Mouse (Mus musculus): ENCODE results near the gene Senp3. TPM values are rescaled to one million over a fixed set of nuclear protein-coding genes. Genes with fewer than 3 reads are reported as not detected.

Gene Senp3
- polyA plus RNA-seq, 1 experiment from 2014 or later = 105 TPM

DNA sequence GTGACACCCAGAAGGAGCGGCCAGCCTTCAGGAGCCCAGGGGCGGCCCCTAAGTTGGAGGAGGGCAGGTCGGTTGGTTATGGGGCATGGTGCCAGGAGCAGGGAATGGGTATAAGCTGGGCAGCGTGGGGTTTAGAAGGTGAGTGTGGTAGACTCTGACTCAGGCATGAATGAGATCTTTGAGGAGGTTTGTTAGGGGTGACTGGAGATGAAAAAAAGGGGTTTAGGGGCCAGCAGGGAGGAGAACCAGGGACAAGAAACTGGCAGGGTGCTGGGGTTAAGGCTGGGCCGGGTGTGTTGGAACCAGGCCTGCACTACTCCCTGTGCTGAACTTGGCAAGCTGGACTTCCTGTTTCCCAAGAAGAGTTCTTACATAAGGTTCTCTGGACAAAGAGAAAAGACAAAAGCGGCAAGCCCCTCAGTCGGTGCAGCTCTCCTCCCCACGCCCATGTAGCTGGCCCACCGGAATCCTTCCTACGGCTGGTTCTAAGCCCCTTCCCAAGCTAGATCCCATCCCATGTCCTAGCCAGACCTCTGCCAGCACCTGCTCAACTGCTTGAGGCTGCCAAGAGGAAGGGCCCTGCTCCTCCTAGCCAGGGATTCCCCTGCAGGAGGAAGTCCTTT lies 3.8 kb upstream of the Senp3 start, which contains the start of gene Tnfsf13:
Tnfsf13 (minus strand) TSS at position 259 of the 623 bp plus-strand sequence.
- Histone ChIP-seq H3K27ac (replicated peaks) (peak within 1 kb of the TSS; percentile 74), H3K4me1 (replicated peaks) (peaks cover 33% of the 10 kb centered on the region), H3K9me3 (no peaks in the 10 kb centered on the region), H3K4me2 (no peak within 1 kb of the TSS), H3K9ac (peak within 1 kb of the TSS; percentile 36), H3K27me3 (no peaks in the 10 kb centered on the region), H3K36me3 (no peaks in the 10 kb centered on the region), H3K4me3 (no peak within 1 kb of the TSS)
- no peak for ATAC-seq (ENCODE audit: low read depth)
- WGBS = 63% methylated on average over 10 of the region's 10 CpGs

- H3K36me3 ChIP-seq = peaks cover 4% of the 10 kb centered on the region
- no peaks in the 10 kb centered on the region for H3K27me3 ChIP-seq
- H3K9me3 ChIP-seq = no peaks in the 10 kb centered on the region
- H3K4me1 ChIP-seq (replicated peaks) = peaks cover 40% of the 10 kb centered on the region
- H3K9ac ChIP-seq = peak overlapping the region; percentile 36
- WGBS = 85% methylated on average over 6 of the region's 6 CpGs
- no peak overlapping the region for H3K4me2 ChIP-seq
- H3K4me3 ChIP-seq = no peak overlapping the region
- ATAC-seq (ENCODE audit: low read depth) = no peak
- 0 out of 2 replicates have a peak overlapping the region, but pooled peaks have one; percentile 9 for H3K27ac ChIP-seq (replicated peaks)
These were observed 3.1 kb upstream of the Senp3 start for GRCm38 (mm10) chr11:69684936-69685335.

- Histone ChIP-seq H3K4me2 (no peak overlapping the region), H3K36me3 (peaks cover 9% of the 10 kb centered on the region), H3K27me3 (no peaks in the 10 kb centered on the region), H3K9me3 (no peaks in the 10 kb centered on the region), H3K4me3 (no peak overlapping the region), H3K27ac (replicated peaks) (no peak overlapping the region), H3K9ac (no peak overlapping the region), H3K4me1 (replicated peaks) (peaks cover 46% of the 10 kb centered on the region)
- no peak for ATAC-seq (ENCODE audit: low read depth)
- WGBS = 83% methylated on average over 12 of the region's 12 CpGs
These were observed 2.4 kb upstream of the Senp3 start for GRCm38 (mm10) chr11:69684128-69684745.

DNA sequence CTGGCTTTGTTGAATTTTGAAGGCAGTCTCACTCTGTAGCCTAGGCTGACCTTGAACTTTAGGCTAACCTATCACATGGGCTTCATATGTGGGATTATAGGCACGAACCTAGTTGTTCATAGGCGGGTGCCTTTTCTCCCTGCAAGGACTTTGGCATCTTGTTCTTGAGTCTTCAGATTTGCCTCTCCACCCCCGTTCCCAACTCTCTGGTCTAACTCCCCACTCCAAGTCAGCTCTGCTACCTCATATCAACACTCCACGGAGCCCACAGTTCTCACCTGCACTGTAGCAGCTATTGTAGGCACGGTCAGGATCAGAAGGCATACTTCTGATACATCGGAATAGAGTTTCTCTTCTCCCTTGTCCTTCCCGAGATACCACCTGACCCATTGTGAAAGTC lies 1.7 kb upstream of the Senp3 start:
- Histone ChIP-seq H3K9ac (peak overlapping the region; percentile 84; the same call in 1 of the 2 replicates), H3K4me1 (replicated peaks) (peaks cover 52% of the 10 kb centered on the region), H3K4me2 (no peak overlapping the region), H3K27me3 (no peaks in the 10 kb centered on the region), H3K4me3 (no peak overlapping the region), H3K9me3 (no peaks in the 10 kb centered on the region), H3K27ac (replicated peaks) (peak overlapping the region; percentile 75; the same call in 1 of the 2 replicates), H3K36me3 (peaks cover 15% of the 10 kb centered on the region)
- no peak for ATAC-seq (ENCODE audit: low read depth)
- 82% methylated on average over 7 of the region's 7 CpGs for whole genome bisulfite sequencing

DNA sequence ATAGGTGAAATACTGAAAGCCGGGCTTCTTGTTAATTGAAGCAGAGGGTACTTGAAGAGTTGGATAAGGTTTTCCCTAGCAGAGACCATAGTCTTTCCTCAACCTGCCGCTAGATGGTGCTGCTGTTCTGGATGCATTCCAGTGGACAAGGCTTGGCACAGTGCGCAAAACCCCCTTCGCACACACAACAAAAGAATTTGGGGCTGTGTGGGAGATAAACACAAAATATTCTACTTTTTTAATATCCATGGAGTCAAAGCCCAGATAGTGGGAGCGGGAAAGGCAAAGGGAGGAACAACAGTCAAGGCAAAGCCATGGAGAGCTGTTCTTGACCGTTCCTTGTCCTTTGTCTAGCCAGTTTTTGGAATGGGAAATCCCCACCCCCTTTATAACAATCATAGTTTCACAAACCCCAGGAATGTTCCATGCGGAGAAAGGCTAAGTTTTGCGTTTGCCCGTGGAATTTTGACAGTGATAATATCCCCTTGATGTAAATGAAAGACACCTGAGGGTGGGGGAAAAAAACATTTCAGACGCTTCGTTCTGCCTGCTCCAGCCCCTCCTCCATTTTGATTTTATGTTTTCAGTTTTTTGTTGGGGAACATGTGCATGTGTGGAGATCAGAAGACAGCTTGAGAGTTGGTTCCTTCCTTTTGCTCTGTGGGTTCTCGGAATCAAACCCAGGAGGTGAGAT lies 1.1 kb upstream of the Senp3 start:
- 25% methylated on average over 12 of the region's 12 CpGs for WGBS
- Histone ChIP-seq H3K27me3 (no peaks in the 10 kb centered on the region), H3K4me2 (peak overlapping the region; percentile 99), H3K4me1 (replicated peaks) (peaks cover 55% of the 10 kb centered on the region), H3K9me3 (no peaks in the 10 kb centered on the region), H3K4me3 (peak overlapping the region; percentile 5; the same call in 1 of the 2 replicates), H3K27ac (replicated peaks) (peak overlapping the region; percentile 92), H3K36me3 (peaks cover 21% of the 10 kb centered on the region), H3K9ac (peak overlapping the region; percentile 84)
- no peak; the same call in 1 of the 2 replicates for ATAC-seq (ENCODE audit: low read depth)

DNA sequence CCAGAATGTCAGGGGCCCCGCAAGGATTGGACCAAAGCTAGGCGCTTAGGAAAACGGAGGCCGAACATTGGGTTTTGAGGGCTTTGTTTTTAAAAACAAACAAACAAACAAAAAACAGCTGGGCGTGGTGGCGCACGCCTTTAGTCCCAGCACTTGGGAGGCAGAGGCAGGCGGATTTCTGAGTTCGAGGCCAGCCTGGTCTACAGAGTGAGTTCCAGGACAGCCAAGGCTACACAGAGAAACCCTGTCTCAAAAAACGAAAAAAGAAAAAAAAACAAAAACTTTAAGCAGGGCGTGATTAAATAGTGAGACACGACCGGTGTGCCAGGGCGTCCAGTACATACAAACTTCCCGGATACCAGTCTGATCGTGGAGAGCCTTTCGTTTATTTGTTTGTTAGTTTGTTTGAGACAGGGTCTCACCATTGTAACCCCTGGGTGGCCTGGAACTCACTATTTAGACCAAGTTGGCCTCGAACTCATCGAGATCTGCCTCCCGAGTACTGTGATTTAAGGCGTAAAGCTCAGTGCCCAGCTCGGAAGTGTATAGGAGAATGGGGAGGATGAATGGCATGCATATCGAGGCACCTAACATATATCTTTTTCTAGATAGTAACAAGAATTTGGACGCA lies 440 bp upstream of the Senp3 start:
- H3K4me3 ChIP-seq = peak overlapping the region; percentile 84
- H3K9ac ChIP-seq = peak overlapping the region; percentile 84
- no peaks in the 10 kb centered on the region for H3K27me3 ChIP-seq
- peak overlapping the region; percentile 92 for H3K27ac ChIP-seq (replicated peaks)
- peak overlapping the region; percentile 99 for H3K4me2 ChIP-seq
- 25% methylated on average over 24 of the region's 24 CpGs for WGBS
- H3K36me3 ChIP-seq = peaks cover 28% of the 10 kb centered on the region
- peaks cover 55% of the 10 kb centered on the region for H3K4me1 ChIP-seq (replicated peaks)
- peak; percentile 14; the same call in 1 of the 2 replicates for ATAC-seq (ENCODE audit: low read depth)
- no peaks in the 10 kb centered on the region for H3K9me3 ChIP-seq

DNA sequence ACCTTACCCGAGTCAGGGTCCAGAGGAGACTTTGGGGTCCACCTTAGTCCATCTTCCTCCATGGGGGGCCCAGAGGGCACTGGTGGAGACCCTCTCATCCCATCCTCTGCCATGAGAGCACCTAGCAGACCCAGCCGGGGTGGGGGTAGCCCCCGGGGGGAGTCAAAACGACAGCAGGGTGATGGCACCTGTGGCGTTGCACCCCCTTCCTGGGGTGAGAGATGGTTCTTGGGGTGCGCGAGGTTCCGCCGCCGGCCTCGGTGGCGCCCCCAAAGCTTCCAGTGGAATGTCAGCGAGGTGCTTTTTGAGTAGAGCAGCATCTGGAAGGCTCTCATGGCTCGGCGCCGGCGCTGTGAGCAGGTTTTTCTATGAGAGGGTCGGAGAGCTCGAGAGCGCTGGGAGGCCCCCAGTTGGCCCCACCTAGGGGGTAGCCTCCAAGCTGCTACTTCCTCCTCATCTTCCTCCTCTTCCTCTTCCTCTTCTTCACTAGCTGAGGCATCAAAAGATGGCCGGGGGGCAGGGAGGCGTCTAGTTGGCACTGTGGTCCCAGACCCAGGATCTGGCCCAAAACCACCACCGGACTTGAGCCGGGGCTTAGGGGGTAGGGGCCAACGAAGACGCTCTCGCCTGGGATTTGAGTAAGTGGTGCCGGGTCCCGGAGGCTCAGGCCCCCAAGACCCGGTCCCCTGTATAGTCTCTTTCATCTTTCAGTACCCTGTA lies 1.6 kb downstream of the Senp3 start:
- Histone ChIP-seq H3K27me3 (no peaks in the 10 kb centered on the region), H3K4me1 (replicated peaks) (peaks cover 44% of the 10 kb centered on the region), H3K36me3 (peaks cover 47% of the 10 kb centered on the region), H3K9me3 (no peaks in the 10 kb centered on the region), H3K4me3 (peak overlapping the region; percentile 84), H3K9ac (peak overlapping the region; percentile 84), H3K4me2 (peak overlapping the region; percentile 99), H3K27ac (replicated peaks) (no peak overlapping the region)
- WGBS = 92% methylated on average over 30 of the region's 30 CpGs
- no peak for ATAC-seq (ENCODE audit: low read depth)

- WGBS = 100% methylated on average over 2 of the region's 2 CpGs
- Histone ChIP-seq H3K27ac (replicated peaks) (no peak overlapping the region), H3K4me3 (no peak overlapping the region), H3K36me3 (peaks cover 59% of the 10 kb centered on the region), H3K4me1 (replicated peaks) (peaks cover 40% of the 10 kb centered on the region), H3K9me3 (no peaks in the 10 kb centered on the region), H3K4me2 (0 out of 2 replicates have a peak overlapping the region, but pooled peaks have one; percentile 1), H3K9ac (no peak overlapping the region), H3K27me3 (no peaks in the 10 kb centered on the region)
- ATAC-seq (ENCODE audit: low read depth) = no peak
These were observed 2.7 kb downstream of the Senp3 start for GRCm38 (mm10) chr11:69679144-69679543.

DNA sequence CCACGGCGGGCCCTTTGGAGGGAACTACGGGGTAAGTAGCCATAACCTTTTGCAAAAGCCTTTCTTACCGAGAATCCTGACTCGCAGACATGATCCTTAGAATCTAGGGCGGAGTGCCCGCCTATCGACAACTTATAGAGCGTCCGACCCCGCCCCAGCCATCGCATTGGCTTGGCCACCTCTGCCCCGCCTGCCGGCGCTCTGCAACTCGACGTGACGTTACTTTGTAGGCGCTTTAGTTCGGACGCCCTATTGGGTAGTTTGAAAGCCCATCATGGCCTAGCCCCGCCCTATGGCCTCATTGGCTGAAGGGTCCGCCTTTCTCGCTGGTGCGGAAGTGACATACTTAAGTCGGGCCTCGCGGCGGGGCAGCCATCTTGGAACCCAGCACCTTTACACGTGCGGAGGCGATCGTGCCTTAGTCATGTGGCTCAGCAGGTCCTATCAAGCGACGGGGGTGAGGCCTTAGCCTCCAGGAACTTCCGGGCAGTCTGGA lies 9.6 kb downstream of the Senp3 start, which contains the start of gene Eif4a1:
Eif4a1 (minus strand) TSS at position 213 of the 496 bp plus-strand sequence.
- H3K9ac ChIP-seq = peak within 1 kb of the TSS; percentile 99
- ATAC-seq (ENCODE audit: low read depth) = peak; percentile 97
- peak within 1 kb of the TSS; percentile 88 for H3K4me2 ChIP-seq
- no peaks in the 10 kb centered on the region for H3K27me3 ChIP-seq
- H3K4me3 ChIP-seq = peak within 1 kb of the TSS; percentile 100
- peaks cover 81% of the 10 kb centered on the region for H3K36me3 ChIP-seq
- whole genome bisulfite sequencing = under 1% methylated on average over 36 of the region's 36 CpGs
- peak within 1 kb of the TSS; percentile 97 for H3K27ac ChIP-seq (replicated peaks)
- H3K4me1 ChIP-seq (replicated peaks) = peaks cover 34% of the 10 kb centered on the region
- no peaks in the 10 kb centered on the region for H3K9me3 ChIP-seq

- Histone ChIP-seq H3K4me3 (peak overlapping the region; percentile 100), H3K4me2 (peak overlapping the region; percentile 88), H3K9ac (peak overlapping the region; percentile 99), H3K9me3 (no peaks in the 10 kb centered on the region), H3K4me1 (replicated peaks) (peaks cover 34% of the 10 kb centered on the region), H3K36me3 (peaks cover 79% of the 10 kb centered on the region), H3K27ac (replicated peaks) (peak overlapping the region; percentile 97), H3K27me3 (no peaks in the 10 kb centered on the region)
- ATAC-seq (ENCODE audit: low read depth) = peak; percentile 38
- WGBS = under 1% methylated on average over 43 of the region's 43 CpGs
These were observed 10.2 kb downstream of the Senp3 start for GRCm38 (mm10) chr11:69671726-69672124.

Data from neural tube, embryonic 13.5 days (tissue).